12 mouse cellular contexts compared by ENCODE assay signal in the genomic region with DNA sequence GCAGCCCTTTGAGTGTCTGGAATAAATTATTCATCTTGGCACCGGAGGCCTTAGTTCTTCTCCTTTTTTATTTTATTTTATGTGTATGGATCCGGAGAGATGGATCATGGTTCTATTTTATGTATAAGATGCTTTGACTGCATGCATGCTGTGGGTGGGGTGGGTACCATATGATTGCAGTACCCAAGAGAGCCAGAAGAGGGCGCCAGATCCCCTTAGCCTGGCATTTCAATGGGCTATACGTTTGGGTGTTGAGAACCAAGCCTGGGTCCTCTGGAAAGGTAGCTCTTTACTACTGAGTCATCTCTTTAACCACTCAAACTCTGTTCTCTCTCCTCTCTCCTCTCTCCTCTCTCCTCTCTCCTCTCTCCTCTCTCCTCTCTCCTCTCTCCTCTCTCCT. TPM values are rescaled to one million over a fixed set of nuclear protein-coding genes. Genes with fewer than 3 reads are reported as not detected.
DNase-seq lines count a peak whose midpoint lies in the region; TF ChIP-seq lines count a peak whose summit lies in the region.
"Had no signal": no experiment of that assay in that cellular context is flagged by ENCODE, and none has a peak within 500 bp of the region (broad histone marks: within the 10 kb centered on the region; RNA-seq: fewer than 3 reads in every experiment).

No protein-coding gene starts in this region.

- H3K27ac ChIP-seq in layer of hippocampus, adult 2 months, result no peak overlapping the region
- H3K27ac ChIP-seq: embryonic facial prominence, embryonic 13.5 days; intestine, embryonic 15.5 days; limb, embryonic 13.5 days; midbrain, embryonic 12.5 days had no signal

- peaks cover 36% of the 10 kb centered on the region for H3K4me1 ChIP-seq in E14TG2a.4 (replicated peaks; ENCODE audit: low read depth, low read length)
- H3K4me1 ChIP-seq: embryonic facial prominence, embryonic 13.5 days; midbrain, embryonic 12.5 days had no signal

- H3K36me3 ChIP-seq in E14TG2a.4 (ENCODE audit: insufficient read depth, low read length), result no peaks in the 10 kb centered on the region
- no peaks in the 10 kb centered on the region for H3K36me3 ChIP-seq in splenic B cell, adult 2 months (ENCODE audit: control insufficient read depth, insufficient read depth, low read length, poor library complexity, severe bottlenecking)
- H3K36me3 ChIP-seq: embryonic facial prominence, embryonic 13.5 days; intestine, embryonic 15.5 days; limb, embryonic 13.5 days; midbrain, embryonic 12.5 days had no signal

- no peak overlapping the region for H3K4me3 ChIP-seq in layer of hippocampus, adult 2 months
- H3K4me3 ChIP-seq in E14TG2a.4 (replicated peaks; ENCODE audit: low read length), result no peak overlapping the region
- H3K4me3 ChIP-seq: embryonic facial prominence, embryonic 13.5 days; intestine, embryonic 15.5 days; limb, embryonic 13.5 days; midbrain, embryonic 12.5 days had no signal

- intact Hi-C loops in gastrocnemius, postnatal 36 days (cut with DNase I), result no loop called here

- peak; percentile 70 for TF ChIP-seq CTCF in layer of hippocampus, adult 2 months (conservative IDR thresholded peaks at IDR 0.05)
- TF ChIP-seq CTCF in E14TG2a.4 (conservative IDR thresholded peaks at IDR 0.05; ENCODE audit: low read length), result peak; percentile 91

- no peaks in the 10 kb centered on the region for H3K9me3 ChIP-seq in E14TG2a.4 (ENCODE audit: low read length)
- H3K9me3 ChIP-seq: embryonic facial prominence, embryonic 13.5 days; intestine, embryonic 15.5 days; limb, embryonic 13.5 days; midbrain, embryonic 12.5 days had no signal

- no peak for DNase-seq in layer of hippocampus, adult 2 months (ENCODE audit: low spot score in 2 of 2)
- no peak for DNase-seq in layer of hippocampus, postnatal 10 days (ENCODE audit: low spot score in 2 of 2)
- DNase-seq in NIH3T3 (ENCODE audit: low read depth), result peak; percentile 33
- peak; percentile 22 for DNase-seq in splenic B cell, adult 2 months (ENCODE audit: low read depth, low spot score)
- no peak for DNase-seq in gastrocnemius, postnatal 36 days
- no peak for DNase-seq in ovary, postnatal 14 days (ENCODE audit: low spot score)

- H3K27me3 ChIP-seq in E14TG2a.4 (ENCODE audit: insufficient read depth, low read length), result no peaks in the 10 kb centered on the region
- no peaks in the 10 kb centered on the region for H3K27me3 ChIP-seq in splenic B cell, adult 2 months (ENCODE audit: control insufficient read depth, insufficient read depth, low read length, poor library complexity, severe bottlenecking)
- H3K27me3 ChIP-seq: embryonic facial prominence, embryonic 13.5 days; intestine, embryonic 15.5 days; limb, embryonic 13.5 days; midbrain, embryonic 12.5 days had no signal

RNA-seq across cellular contexts. Expression of a gene that starts 19.4 kb away (rescaled TPM):
- total RNA-seq in layer of hippocampus, adult 2 months (2021), result not detected
- not detected for total RNA-seq in layer of hippocampus, postnatal 10 days (2021)
- under 1 TPM in 1 of 2 experiments, not detected in 1; 0.25 TPM for total RNA-seq in gastrocnemius, postnatal 36 days (2021)

RNA-seq across cellular contexts. Expression of a gene that starts 23.5 kb away (rescaled TPM):
- total RNA-seq in layer of hippocampus, adult 2 months (2021), result not detected
- not detected for total RNA-seq in layer of hippocampus, postnatal 10 days (2021)
- total RNA-seq in gastrocnemius, postnatal 36 days (2021), result not detected
- total RNA-seq: gastrocnemius, postnatal 4 days had no signal

RNA-seq across cellular contexts. Expression of a gene that starts 46.7 kb away (rescaled TPM):
- under 1 TPM; 0.37 to 0.38 TPM for total RNA-seq in layer of hippocampus, adult 2 months (2021)
- total RNA-seq in layer of hippocampus, postnatal 10 days (2021), result under 1 TPM; 0.64 to 0.80 TPM
- not detected for total RNA-seq in gastrocnemius, postnatal 36 days (2021)
- total RNA-seq: gastrocnemius, postnatal 4 days had no signal

Comparison
In these comparisons a context has a peak if more than half of its experiments do, and no peak if none do; other contexts are left out.
1. DNase-seq: peak in NIH3T3 (single experiment) and splenic B cell, adult 2 months (single experiment); none in layer of hippocampus, adult 2 months (0 of 2), layer of hippocampus, postnatal 10 days (0 of 2), gastrocnemius, postnatal 36 days (0 of 2) and ovary, postnatal 14 days (single experiment).